Mouse (Mus musculus) neutrophil, adult 5-6 weeks (primary cell): ENCODE measurements around the gene Sox1. TPM values are rescaled to one million over a fixed set of nuclear protein-coding genes. Genes with fewer than 3 reads are reported as not detected.

ENCODE experiments used
- ATAC-seq: fragments of 151-379, 151-347 bp; 2 replicates; pipeline ENCODE4 v1.8.0; 2017; ENCODE audit warnings: mild to moderate bottlenecking, moderate TSS enrichment; ENCODE audit not compliant: insufficient number of reproducible peaks, poor library complexity, low FRiP score, severe bottlenecking; ENCODE audit errors: extremely low read depth
- total RNA-seq: library from RNA; stranded (forward); fragments of 200-1000 nt; gene quantifications from 2 replicates; pipeline ENCODE4 v1.2.3, GENCODE M21; 2017

Gene Sox1
- not detected in 2 replicates for total RNA-seq

- no peak for ATAC-seq
Measured at GRCm38 (mm10) chr8:12395071-12396031, at the start of gene Sox1. TSS of gene Sox1 (plus strand) at chr8:12395295.

GRCm38 (mm10) chr8:12345881-12346280, 49.2 kb upstream of the Sox1 start:
- ATAC-seq = no peak

- no peak for ATAC-seq
Measured at GRCm38 (mm10) chr8:12346870-12347269, 48.2 kb upstream of the Sox1 start.

GRCm38 (mm10) chr8:12348306-12348705, 46.8 kb upstream of the Sox1 start:
- no peak for ATAC-seq

GRCm38 (mm10) chr8:12349591-12349990, 45.5 kb upstream of the Sox1 start:
- no peak for ATAC-seq

- ATAC-seq = no peak
Measured at GRCm38 (mm10) chr8:12351121-12351520, 44.0 kb upstream of the Sox1 start.

GRCm38 (mm10) chr8:12354406-12355025, 40.6 kb upstream of the Sox1 start:
- no peak for ATAC-seq

GRCm38 (mm10) chr8:12368161-12368560, 26.9 kb upstream of the Sox1 start:
- no peak for ATAC-seq

- ATAC-seq = no peak
Measured at GRCm38 (mm10) chr8:12368856-12369255, 26.2 kb upstream of the Sox1 start.

GRCm38 (mm10) chr8:12381111-12381510, 14.0 kb upstream of the Sox1 start:
- no peak for ATAC-seq

GRCm38 (mm10) chr8:12382707-12383561, 12.2 kb upstream of the Sox1 start:
- no peak for ATAC-seq

- ATAC-seq = no peak
Measured at GRCm38 (mm10) chr8:12383979-12384890, 10.9 kb upstream of the Sox1 start.

- ATAC-seq = no peak
Measured at GRCm38 (mm10) chr8:12384996-12385685, 10.0 kb upstream of the Sox1 start.

- ATAC-seq = no peak
Measured at GRCm38 (mm10) chr8:12385686-12386488, 9.2 kb upstream of the Sox1 start.

GRCm38 (mm10) chr8:12386530-12387222, 8.4 kb upstream of the Sox1 start:
- ATAC-seq = no peak

- no peak for ATAC-seq
Measured at GRCm38 (mm10) chr8:12387223-12387860, 7.8 kb upstream of the Sox1 start.
